Mouse (Mus musculus): ENCODE measurements around the gene Ltf.
A peak's percentile ranks its signal among the peaks of the same experiment; 100 is the strongest.

Ltf gene

GRCm38 (mm10) chr9:111019022-111019421 is at the start of gene Ltf:
Ltf (plus strand) TSS chr9:111019271.
- no peak for DNase-seq (ENCODE audit: low read depth, low spot score)

DNA sequence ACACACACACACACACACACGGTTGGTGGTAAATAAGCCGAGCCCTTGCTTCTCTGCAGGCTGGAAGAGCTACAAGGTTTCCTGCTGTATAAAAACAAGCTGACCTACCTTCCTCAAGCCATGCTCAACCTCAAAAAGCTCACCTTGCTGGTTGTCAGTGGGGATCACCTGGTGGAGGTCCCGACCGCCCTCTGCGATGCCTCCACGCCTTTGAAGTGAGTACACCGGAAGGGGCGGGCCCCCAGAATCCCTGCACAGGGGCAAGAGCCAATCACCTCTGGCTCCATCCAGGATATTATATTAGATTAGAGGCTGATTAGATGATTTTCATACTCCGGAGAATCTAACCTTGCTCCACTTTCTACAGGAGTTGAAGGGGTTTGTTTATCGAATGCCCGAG is 39.7 kb upstream of the Ltf start:
- no peak for DNase-seq (ENCODE audit: low read depth, low spot score)

DNA sequence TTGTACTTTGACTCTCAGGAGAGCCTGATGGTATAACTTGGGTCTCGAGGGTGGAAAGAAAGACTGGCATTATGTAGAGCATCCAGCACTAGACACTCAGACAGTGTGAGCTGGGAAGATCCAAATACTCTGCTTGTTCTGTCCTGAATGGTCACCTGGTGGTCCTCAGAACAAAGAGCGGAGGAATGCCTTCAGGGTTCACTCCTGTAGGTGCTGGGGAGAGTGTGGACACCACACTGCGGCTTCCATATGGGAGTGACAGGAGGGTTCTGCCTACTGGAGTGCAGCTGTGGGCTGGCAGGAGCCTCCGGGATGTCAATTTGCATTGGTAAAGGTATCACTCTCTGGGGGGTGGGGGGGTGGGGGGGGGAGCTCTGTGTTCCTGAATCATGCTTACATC is 36.7 kb upstream of the Ltf start:
- DNase-seq (ENCODE audit: low read depth, low spot score) = no peak

GRCm38 (mm10) chr9:110984096-110984495 is 35.0 kb upstream of the Ltf start:
- DNase-seq (ENCODE audit: low read depth, low spot score) = no peak

- no peak for DNase-seq (ENCODE audit: low read depth, low spot score)
Measured at GRCm38 (mm10) chr9:110985541-110985940, 33.5 kb upstream of the Ltf start.

GRCm38 (mm10) chr9:110985951-110986350 is 33.1 kb upstream of the Ltf start:
- no peak for DNase-seq (ENCODE audit: low read depth, low spot score)

DNA sequence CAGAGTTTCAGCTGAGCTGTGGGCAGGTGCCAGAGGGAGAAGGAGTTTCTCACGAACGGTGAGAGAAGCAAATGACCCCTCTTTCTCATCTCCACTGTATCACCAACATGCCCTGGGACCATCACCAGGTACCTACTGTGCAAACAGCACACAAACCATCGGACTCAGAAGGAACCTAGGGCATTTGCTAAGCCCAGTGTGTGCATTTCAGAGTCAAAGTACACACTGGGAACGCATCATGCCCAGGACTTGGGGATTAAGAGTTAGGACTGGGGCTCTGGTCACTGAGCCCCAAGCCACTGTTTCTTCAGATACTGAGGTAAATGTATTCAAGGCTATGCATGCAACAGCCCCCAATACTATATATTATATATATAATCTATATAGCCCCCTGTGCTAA is 31.7 kb upstream of the Ltf start:
- DNase-seq (ENCODE audit: low read depth, low spot score) = no peak

GRCm38 (mm10) chr9:110988078-110988477 is 31.0 kb upstream of the Ltf start:
- DNase-seq (ENCODE audit: low read depth, low spot score) = no peak

- DNase-seq (ENCODE audit: low read depth, low spot score) = no peak
Measured at GRCm38 (mm10) chr9:110989141-110989540, 29.9 kb upstream of the Ltf start.

DNA sequence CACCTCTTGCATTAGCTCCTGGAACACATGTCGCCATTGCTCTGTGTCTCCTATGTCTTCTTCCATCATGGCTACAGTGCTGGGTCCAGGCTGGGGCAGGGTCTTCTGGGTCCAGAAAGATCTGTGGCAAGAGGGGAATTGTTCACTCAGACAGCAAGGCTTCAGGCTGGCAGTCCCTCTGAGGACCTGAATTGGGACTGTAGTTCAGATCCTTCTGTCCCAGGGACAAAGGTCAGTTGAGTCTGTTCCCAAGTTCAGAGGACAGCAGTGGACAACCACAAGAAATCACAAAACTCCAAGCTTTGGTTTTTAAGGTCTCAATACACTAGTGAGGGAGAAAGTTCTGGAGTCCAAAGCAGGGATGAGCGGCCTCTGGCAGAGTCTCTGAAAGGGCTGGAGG is 29.5 kb upstream of the Ltf start:
- no peak for DNase-seq (ENCODE audit: low read depth, low spot score)

DNA sequence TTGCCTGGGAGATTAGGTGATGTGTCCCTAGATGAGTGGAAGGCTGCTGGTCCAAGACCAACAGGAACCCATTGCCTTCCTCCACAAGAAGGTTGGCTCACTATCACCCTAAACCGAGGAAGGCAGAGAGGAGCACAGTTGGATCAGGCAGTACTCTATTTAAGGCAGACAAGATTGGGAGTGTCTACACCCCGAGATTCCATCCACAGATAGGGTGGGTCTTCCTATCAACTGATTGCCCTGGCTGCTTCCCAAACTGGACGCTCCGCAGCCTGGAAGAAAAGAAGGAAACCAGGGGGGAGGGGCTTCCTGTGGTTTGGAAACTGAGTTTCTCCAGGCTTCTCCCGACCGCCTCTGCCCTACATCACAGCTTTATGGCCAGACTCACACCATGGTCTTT is 28.9 kb upstream of the Ltf start, which contains the start of gene Rtp3:
Gene Rtp3 (minus strand): TSS at position 380 of the 400 bp plus-strand sequence.
- DNase-seq (ENCODE audit: low read depth, low spot score) = no peak

- DNase-seq (ENCODE audit: low read depth, low spot score) = no peak
Measured at GRCm38 (mm10) chr9:110993281-110993709, 25.8 kb upstream of the Ltf start.

DNA sequence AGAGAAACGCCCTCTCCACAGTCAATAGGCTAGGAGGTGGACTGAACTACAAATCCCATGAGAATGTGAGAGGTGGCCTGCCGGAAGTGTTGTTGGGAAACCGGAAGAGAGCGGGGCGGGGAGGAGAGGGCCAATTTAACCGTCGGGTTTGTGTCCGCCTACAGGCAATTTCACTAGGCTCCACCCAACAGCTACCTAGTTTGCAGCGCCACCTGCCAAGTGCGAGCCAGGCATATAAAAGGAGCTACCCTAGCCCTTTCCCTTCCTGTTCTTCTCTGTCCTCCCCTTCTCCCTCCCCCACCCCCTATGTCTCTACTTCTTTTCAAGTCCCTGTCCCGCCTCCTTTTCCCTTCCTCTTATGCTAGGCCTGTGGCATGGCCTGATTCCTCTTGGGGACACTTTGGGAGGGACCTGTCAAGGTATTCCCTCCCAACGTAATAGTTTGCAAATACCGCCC is 24.3 kb upstream of the Ltf start:
- DNase-seq (ENCODE audit: low read depth, low spot score) = peak; percentile 76

GRCm38 (mm10) chr9:110997245-110997644 is 21.8 kb upstream of the Ltf start:
- peak; percentile 86 for DNase-seq (ENCODE audit: low read depth, low spot score)

- no peak for DNase-seq (ENCODE audit: low read depth, low spot score)
Measured at GRCm38 (mm10) chr9:110999056-110999455, 20.0 kb upstream of the Ltf start.

GRCm38 (mm10) chr9:110999856-111000255 is 19.2 kb upstream of the Ltf start:
- DNase-seq (ENCODE audit: low read depth, low spot score) = no peak

- no peak for DNase-seq (ENCODE audit: low read depth, low spot score)
Measured at GRCm38 (mm10) chr9:111001621-111002020, 17.4 kb upstream of the Ltf start.

GRCm38 (mm10) chr9:111003279-111003678 is 15.8 kb upstream of the Ltf start:
- no peak for DNase-seq (ENCODE audit: low read depth, low spot score)

DNA sequence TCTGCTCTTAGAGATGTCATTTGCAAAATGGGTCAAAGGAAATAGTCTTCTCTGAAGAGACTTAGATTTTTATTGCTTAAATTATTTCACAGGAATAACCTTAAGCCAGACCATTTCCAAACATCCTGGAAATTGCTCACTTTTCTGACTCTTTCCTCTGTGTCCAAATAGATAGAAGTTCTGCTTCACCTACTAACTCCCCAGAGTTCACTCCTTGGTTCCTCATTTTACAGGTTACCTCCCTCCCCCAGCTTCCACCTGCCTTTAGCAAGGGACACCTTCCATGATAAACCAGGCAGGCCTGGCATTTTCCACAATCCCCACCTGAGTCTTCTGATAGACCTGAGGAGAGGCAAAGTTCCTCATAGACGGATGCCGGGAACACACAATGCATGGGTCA is 12.5 kb upstream of the Ltf start:
- no peak for DNase-seq (ENCODE audit: low read depth, low spot score)

DNA sequence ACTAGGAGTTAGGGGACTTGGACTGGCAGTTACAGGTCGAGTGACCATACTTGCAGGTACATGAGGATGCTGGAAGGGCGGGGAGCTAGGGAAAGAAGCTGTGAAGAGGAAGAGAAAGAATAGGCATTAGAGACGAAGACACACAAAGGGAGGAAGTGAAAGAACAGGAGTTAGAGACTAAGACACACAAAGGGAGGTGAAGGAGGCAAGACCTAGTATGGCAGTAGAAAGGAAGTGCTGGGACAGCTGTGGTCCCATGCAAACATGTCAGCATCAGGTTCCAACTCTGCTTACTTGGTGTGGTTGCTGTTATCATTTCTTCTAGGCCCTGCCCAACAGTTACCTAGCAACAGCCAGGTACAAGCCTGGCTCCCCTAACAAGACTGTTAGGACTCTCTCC is 9.3 kb upstream of the Ltf start:
- no peak for DNase-seq (ENCODE audit: low read depth, low spot score)

- DNase-seq (ENCODE audit: low read depth, low spot score) = no peak
Measured at GRCm38 (mm10) chr9:111011550-111011949, 7.5 kb upstream of the Ltf start.

DNA sequence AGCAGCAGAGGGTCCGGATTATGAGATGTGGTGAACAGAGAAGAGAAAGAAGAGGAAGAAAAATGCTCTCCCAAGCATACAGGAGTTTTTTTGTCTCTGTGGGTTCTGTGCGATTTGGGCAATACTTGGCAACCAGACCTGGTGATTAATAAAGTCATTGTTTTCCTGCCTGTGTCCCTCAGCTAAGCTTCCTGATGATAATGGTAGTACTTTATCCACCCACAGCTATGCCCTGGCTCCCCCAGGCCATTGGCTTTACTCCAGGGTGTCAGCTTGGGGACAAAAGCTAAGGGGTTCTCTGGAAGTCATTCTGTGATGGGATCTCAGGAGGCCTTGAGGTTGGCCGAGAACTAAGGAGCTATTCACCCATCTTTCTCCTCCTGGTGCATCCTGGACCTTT is 7.0 kb upstream of the Ltf start:
- DNase-seq (ENCODE audit: low read depth, low spot score) = no peak

GRCm38 (mm10) chr9:111015658-111016057 is 3.4 kb upstream of the Ltf start:
- DNase-seq (ENCODE audit: low read depth, low spot score) = no peak

DNA sequence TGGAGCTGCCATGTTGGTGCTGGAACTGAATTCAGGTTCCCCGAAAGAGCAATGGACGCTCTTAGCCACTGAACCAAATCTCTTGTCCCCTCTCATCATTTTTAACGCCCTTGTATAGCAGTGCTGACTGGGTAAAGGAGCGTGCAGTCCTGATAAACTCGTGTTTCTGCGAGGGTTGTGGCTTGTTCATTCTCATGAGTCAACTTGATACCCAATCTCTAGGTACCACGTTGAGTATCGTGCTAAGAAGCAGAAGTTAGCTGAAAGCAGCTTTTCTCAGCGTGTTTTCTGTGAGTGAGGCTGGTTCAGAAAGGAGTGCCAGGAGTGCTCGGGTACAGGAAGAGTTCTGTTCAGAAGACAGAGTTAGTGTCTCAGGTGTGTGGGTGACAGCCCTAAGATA is 7.7 kb downstream of the Ltf start:
- DNase-seq (ENCODE audit: low read depth, low spot score) = no peak

Data from forelimb bud, embryonic 11.5 days (tissue).